Mouse (Mus musculus) MEL (cell line): ENCODE data around the gene Galnt9. TPM values are rescaled to one million over a fixed set of nuclear protein-coding genes. Genes with fewer than 3 reads are reported as not detected.
A peak's percentile ranks its signal among the peaks of the same experiment; 100 is the strongest.

Source experiments
- DNase-seq: peaks from one replicate; pipeline ENCODE4 v3.0.0; 2011; ENCODE audit warnings: low read depth, low spot score
- H3K27ac ChIP-seq: 2 replicates; pipeline ENCODE4 v1.5.1; 2012; ENCODE audit warnings: low read depth, mild to moderate bottlenecking, control low read depth, low read length, moderate library complexity; ENCODE audit not compliant: control insufficient read depth
- H3K27me3 ChIP-seq, 2 experiments: fragments of 150-350 bp in 1 of 2; sonication (generic) in 1 of 2; 2 replicates each; pipeline ENCODE4 v1.6.1; 2012; ENCODE audit warnings: low read length in 2 of 2, mild to moderate bottlenecking in 2 of 2, improper control_type of control experiment in 1 of 2, moderate library complexity in 1 of 2; ENCODE audit not compliant: insufficient read depth in 2 of 2, control insufficient read depth in 1 of 2
- H3K36me3 ChIP-seq, 2 experiments: 2 replicates each; pipeline ENCODE4 v1.6.1; 2012 to 2014; ENCODE audit warnings: low read length in 2 of 2, improper control_type of control experiment in 1 of 2, inconsistent platforms in 1 of 2, mild to moderate bottlenecking in 1 of 2; ENCODE audit not compliant: insufficient read depth in 2 of 2, control insufficient read depth in 1 of 2
- H3K4me1 ChIP-seq, 2 experiments: fragments of 150-350 bp in 1 of 2; sonication (generic) in 1 of 2; 2 replicates each; pipeline ENCODE4 v1.6.1; 2012; ENCODE audit warnings: low read length in 2 of 2, improper control_type of control experiment in 1 of 2, mild to moderate bottlenecking in 1 of 2; ENCODE audit not compliant: insufficient read depth in 2 of 2, control insufficient read depth in 1 of 2
- H3K4me3 ChIP-seq, 2 experiments: fragments of 150-350 bp in 1 of 2; sonication (generic) in 1 of 2; 2 replicates each; pipeline ENCODE4 v1.5.1; 2012; ENCODE audit warnings: low read depth in 2 of 2, low read length in 2 of 2, mild to moderate bottlenecking in 2 of 2, moderate library complexity in 2 of 2, control low read depth in 1 of 2, improper control_type of control experiment in 1 of 2; ENCODE audit not compliant: control insufficient read depth in 1 of 2, insufficient read depth in 1 of 2
- H3K79me2 ChIP-seq: 2 replicates; pipeline ENCODE4 v1.6.1; 2012; ENCODE audit warnings: mild to moderate bottlenecking, low read length, moderate library complexity; ENCODE audit not compliant: control insufficient read depth, poor library complexity, insufficient read depth
- H3K9ac ChIP-seq: 2 replicates; pipeline ENCODE4 v1.6.1; 2012; ENCODE audit warnings: low read depth, mild to moderate bottlenecking, control low read depth, low read length, moderate library complexity; ENCODE audit not compliant: control insufficient read depth, poor library complexity, severe bottlenecking
- H3K9me3 ChIP-seq: fragments of 150-350 bp; sonication (generic); replicated peaks from 2 replicates; pipeline ENCODE4 v1.6.1; 2012; ENCODE audit warnings: mild to moderate bottlenecking, low read length, improper control_type of control experiment, moderate library complexity; ENCODE audit not compliant: insufficient read depth
- CHD2 ChIP-seq: IDR thresholded peaks from 2 replicates; pipeline ENCODE4 v1.6.1; 2011; ENCODE audit warnings: low read length, improper control_type of control experiment
- E2F4 ChIP-seq: IDR thresholded peaks from 2 replicates; pipeline ENCODE4 v1.6.1; 2011; ENCODE audit warnings: low read depth, low read length, improper control_type of control experiment, borderline replicate concordance
- ELF1 ChIP-seq: IDR thresholded peaks from 2 replicates; pipeline ENCODE4 v1.6.1; 2014; ENCODE audit warnings: low read depth, mild to moderate bottlenecking, inconsistent platforms, low read length, improper control_type of control experiment, moderate library complexity
- EP300 ChIP-seq, 2 experiments: IDR thresholded peaks; 2 replicates each; pipeline ENCODE4 v1.6.1; 2011; ENCODE audit warnings: improper control_type of control experiment in 2 of 2, low read length in 2 of 2, low read depth in 1 of 2, mild to moderate bottlenecking in 1 of 2
- ETS1 ChIP-seq: IDR thresholded peaks from 2 replicates; pipeline ENCODE4 v1.6.1; 2012; ENCODE audit warnings: low read depth, mild to moderate bottlenecking, inconsistent platforms, low read length, improper control_type of control experiment, moderate library complexity
- GABPA ChIP-seq: IDR thresholded peaks from 2 replicates; pipeline ENCODE4 v1.6.1; 2012; ENCODE audit warnings: low read depth, mild to moderate bottlenecking, inconsistent platforms, low read length, improper control_type of control experiment, moderate library complexity
- GATA1 ChIP-seq: IDR thresholded peaks from 2 replicates; pipeline ENCODE4 v1.6.1; 2011; ENCODE audit warnings: low read depth, low read length, improper control_type of control experiment
- JUND ChIP-seq: IDR thresholded peaks from 2 replicates; pipeline ENCODE4 v1.6.1; 2011; ENCODE audit warnings: low read depth, mild to moderate bottlenecking, improper control_type of control experiment, low read length
- KAT2A ChIP-seq: conservative IDR thresholded peaks from 2 replicates; pipeline ENCODE4 v1.6.1; 2012; ENCODE audit warnings: low read depth, low read length, improper control_type of control experiment, inconsistent platforms
- MAX ChIP-seq: IDR thresholded peaks from 2 replicates; pipeline ENCODE4 v1.6.1; 2011; ENCODE audit warnings: low read length, improper control_type of control experiment
- MAZ ChIP-seq: IDR thresholded peaks from 2 replicates; pipeline ENCODE4 v1.6.1; 2012; ENCODE audit warnings: low read depth, mild to moderate bottlenecking, inconsistent platforms, low read length, improper control_type of control experiment
- MEF2A ChIP-seq: IDR thresholded peaks from 2 replicates; pipeline ENCODE4 v1.6.1; 2014; ENCODE audit warnings: low read depth, mild to moderate bottlenecking, inconsistent platforms, low read length, improper control_type of control experiment; ENCODE audit not compliant: poor library complexity, insufficient replicate concordance, severe bottlenecking; ENCODE audit errors: extremely low read depth
- MXI1 ChIP-seq: IDR thresholded peaks from 2 replicates; pipeline ENCODE4 v1.6.1; 2011; ENCODE audit warnings: mild to moderate bottlenecking, low read depth, low read length, improper control_type of control experiment
- MYC ChIP-seq: IDR thresholded peaks from 2 replicates; pipeline ENCODE4 v1.6.1; 2011; ENCODE audit warnings: low read depth, mild to moderate bottlenecking, low read length, improper control_type of control experiment, moderate library complexity
- NELFE ChIP-seq: IDR thresholded peaks from 2 replicates; pipeline ENCODE4 v1.6.1; 2011; ENCODE audit warnings: low read depth, low read length, improper control_type of control experiment
- NRF1 ChIP-seq: IDR thresholded peaks from 2 replicates; pipeline ENCODE4 v1.6.1; 2014; ENCODE audit warnings: low read depth, mild to moderate bottlenecking, inconsistent platforms, low read length, improper control_type of control experiment, moderate library complexity; ENCODE audit not compliant: poor library complexity, insufficient read depth, severe bottlenecking
- POLR2AphosphoS2 ChIP-seq: IDR thresholded peaks from 2 replicates; pipeline ENCODE4 v1.6.1; 2011; ENCODE audit warnings: low read length, improper control_type of control experiment
- SIN3A ChIP-seq: IDR thresholded peaks from 2 replicates; pipeline ENCODE4 v1.6.1; 2012; ENCODE audit warnings: low read length, improper control_type of control experiment, inconsistent platforms
- TAL1 ChIP-seq: IDR thresholded peaks from 2 replicates; pipeline ENCODE4 v1.6.1; 2012; ENCODE audit warnings: mild to moderate bottlenecking, inconsistent platforms, low read length, moderate library complexity, mixed read lengths
- UBTF ChIP-seq: IDR thresholded peaks from 2 replicates; pipeline ENCODE4 v1.6.1; 2012; ENCODE audit warnings: low read depth, mild to moderate bottlenecking, inconsistent platforms, low read length, improper control_type of control experiment, moderate library complexity, borderline replicate concordance; ENCODE audit not compliant: insufficient read depth
- USF2 ChIP-seq, 2 experiments: IDR thresholded peaks; 2 replicates each; pipeline ENCODE4 v1.6.1; 2011 to 2012; ENCODE audit warnings: improper control_type of control experiment in 2 of 2, low read length in 2 of 2, borderline replicate concordance in 1 of 2, inconsistent platforms in 1 of 2, low read depth in 1 of 2, mild to moderate bottlenecking in 1 of 2; ENCODE audit not compliant: insufficient read depth in 1 of 2
- ZKSCAN1 ChIP-seq: IDR thresholded peaks from 2 replicates; pipeline ENCODE4 v1.6.1; 2012; ENCODE audit warnings: low read depth, mild to moderate bottlenecking, inconsistent platforms, low read length, improper control_type of control experiment, moderate library complexity
- polyA plus RNA-seq, 2 experiments: library from polyadenylated mRNA; stranded (reverse) in 1 of 2; unstranded in 1 of 2; fragments of >175 nt in 1 of 2; fragments of >200 nt in 1 of 2; gene quantifications; 2 replicates each; pipeline versions ENCODE4 v1.2.1 to v1.2.4; 2012; ENCODE audit warnings: low replicate concordance in 2 of 2, low read depth in 1 of 2; ENCODE audit not compliant: insufficient read length in 2 of 2, insufficient read depth in 1 of 2, missing spikeins in 1 of 2
- total RNA-seq: library from RNA; depleted of rRNA; stranded (reverse); fragments of 300-350 nt; gene quantifications from 2 replicates; pipeline ENCODE4 v1.2.3, GENCODE M21; 2012

Gene Galnt9
- total and polyA plus RNA-seq, 3 experiments: 0.23 to 0.99 TPM; not detected in 1

DNA sequence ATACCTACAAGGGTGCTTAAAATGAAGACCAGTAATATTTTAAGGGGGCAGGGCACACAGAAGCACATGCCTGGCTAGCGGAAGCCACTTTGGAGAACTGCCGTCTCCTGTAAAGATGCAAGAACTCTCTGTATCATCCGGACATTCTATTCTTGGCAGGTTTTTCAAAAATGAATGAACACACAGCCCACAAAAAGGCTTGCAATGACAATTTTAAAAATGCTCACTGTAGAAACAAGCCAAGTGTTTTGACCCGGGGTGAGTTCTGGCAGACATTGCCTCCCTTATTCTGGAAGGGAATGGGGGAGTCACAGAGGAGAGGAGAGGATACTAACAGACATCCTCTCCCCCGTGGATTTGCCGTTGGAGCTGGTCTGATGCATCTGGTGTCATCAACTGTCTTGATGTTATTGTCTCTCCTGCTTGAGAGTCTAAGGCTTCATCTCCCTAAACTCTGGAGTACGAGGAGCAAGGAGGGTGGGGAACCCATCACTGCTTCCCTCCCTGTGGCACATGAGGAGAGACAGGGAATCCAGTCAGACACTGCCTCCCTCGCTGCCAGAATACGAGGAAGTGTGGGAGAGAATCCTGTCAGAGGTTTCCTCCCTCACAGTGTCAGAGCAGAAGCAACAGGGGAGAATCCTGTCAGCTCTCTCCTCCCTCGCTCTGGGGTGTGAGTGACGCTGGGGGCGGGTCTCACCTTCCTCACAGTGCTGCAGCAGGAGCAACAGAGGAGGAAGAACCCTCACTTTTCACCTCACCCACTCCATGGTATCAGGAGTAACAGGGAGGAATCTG, 54.3 kb downstream of the Galnt9 start:
- Histone ChIP-seq H3K79me2 (no peaks in the 10 kb centered on the region), H3K27ac (no peak overlapping the region), H3K9me3 (no peaks in the 10 kb centered on the region), H3K36me3 (peaks cover 0 to 24% of the 10 kb centered on the region in 2 experiments; a peak in 2 of 4 replicates), H3K9ac (peak overlapping the region; percentile 18; the same call in 1 of the 2 replicates), H3K4me3 (no peak overlapping the region), H3K4me1 (peaks cover 4 to 46% of the 10 kb centered on the region in 2 experiments), H3K27me3 (no peaks in the 10 kb centered on the region)
- TF ChIP-seq MAX (0 out of 2 replicates have a peak, but pooled peaks have one; percentile 31), MAZ (no peak), GATA1 (no peak)
- peak; percentile 71 for DNase-seq

DNA sequence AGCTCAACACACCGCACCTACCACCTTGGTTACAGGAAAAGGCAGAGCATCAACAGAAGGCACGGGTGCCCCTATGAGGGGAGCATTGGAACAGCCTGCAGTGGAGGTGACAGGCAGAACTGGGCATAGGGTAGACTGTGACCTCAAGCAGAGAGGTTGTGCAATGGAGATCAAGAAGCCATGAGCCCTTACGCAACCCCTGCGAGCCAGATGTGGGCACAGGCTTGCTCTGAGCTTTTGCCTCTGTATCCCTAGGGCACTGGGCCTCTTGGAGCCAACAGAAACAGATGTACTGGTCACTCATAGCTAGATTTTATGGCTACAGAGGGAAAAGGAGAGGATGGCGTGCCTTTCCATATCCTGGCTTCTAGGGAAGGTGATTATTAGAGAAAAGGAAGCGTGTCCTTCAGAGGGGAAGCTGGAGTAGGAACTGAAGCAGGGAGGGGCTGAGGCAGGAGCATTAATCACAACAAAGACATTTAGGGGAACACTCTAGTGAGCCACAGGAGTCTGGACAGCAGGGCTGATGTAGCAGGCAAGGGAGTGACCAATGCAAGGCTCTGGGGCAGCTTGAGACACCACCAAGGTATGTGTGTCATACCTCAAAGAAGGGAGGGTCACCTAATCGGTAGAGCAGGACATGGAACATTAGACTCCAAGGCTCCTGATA, 59.0 kb downstream of the Galnt9 start:
- H3K9ac ChIP-seq: no peak overlapping the region
- H3K4me3 ChIP-seq: no peak overlapping the region
- H3K79me2 ChIP-seq: no peaks in the 10 kb centered on the region
- TF ChIP-seq MXI1 (no peak), ELF1 (no peak), GABPA (no peak), USF2 (IDR thresholded peaks at IDR 0.05; ENCODE audit: borderline replicate concordance in 1 of 2, insufficient read depth in 1 of 2, low read depth in 1 of 2, low read length in 2 of 2) (no peak), NRF1 (no peak), JUND (no peak), ETS1 (no peak)
- peaks cover 0 to 7% of the 10 kb centered on the region in 2 experiments; a peak in 2 of 4 replicates for H3K36me3 ChIP-seq
- no peaks in the 10 kb centered on the region for H3K27me3 ChIP-seq
- no peak for DNase-seq
- peaks cover 0 to 25% of the 10 kb centered on the region in 2 experiments; a peak in 3 of 4 replicates for H3K4me1 ChIP-seq
- H3K27ac ChIP-seq: no peak overlapping the region
- no peaks in the 10 kb centered on the region for H3K9me3 ChIP-seq

DNA sequence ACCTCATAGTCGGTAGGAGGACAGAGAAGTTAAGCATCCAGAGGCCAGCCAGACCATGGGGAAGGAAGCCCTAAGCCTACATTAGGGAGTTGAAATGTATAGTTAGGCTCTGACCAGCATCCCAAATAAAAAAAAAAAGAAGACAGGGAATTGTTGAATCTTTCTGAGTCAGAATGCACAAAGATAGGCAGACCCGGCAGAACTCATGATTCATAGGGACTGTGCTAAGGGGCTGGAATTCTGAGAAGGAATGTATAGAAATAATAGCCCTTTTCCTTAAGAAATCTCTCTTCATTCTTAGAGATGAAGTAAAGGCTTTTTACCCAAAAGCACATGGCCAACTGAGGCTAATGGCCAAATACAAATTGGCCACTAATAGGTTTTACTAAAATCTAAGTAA, 60.2 kb downstream of the Galnt9 start:
- Histone ChIP-seq H3K36me3 (peaks cover 0 to 16% of the 10 kb centered on the region in 2 experiments; a peak in 2 of 4 replicates), H3K9ac (no peak overlapping the region), H3K27ac (no peak overlapping the region), H3K4me1 (peaks cover 2 to 26% of the 10 kb centered on the region in 2 experiments), H3K27me3 (no peaks in the 10 kb centered on the region), H3K4me3 (no peak overlapping the region), H3K79me2 (no peaks in the 10 kb centered on the region), H3K9me3 (no peaks in the 10 kb centered on the region)
- no peak for TF ChIP-seq NELFE
- no peak for TF ChIP-seq ZKSCAN1
- no peak for TF ChIP-seq CHD2
- TF ChIP-seq GABPA: no peak
- no peak for TF ChIP-seq MEF2A
- TF ChIP-seq TAL1: no peak
- TF ChIP-seq ETS1: no peak
- no peak for TF ChIP-seq EP300 (IDR thresholded peaks at IDR 0.05; ENCODE audit: low read depth in 1 of 2, low read length in 2 of 2)
- no peak for TF ChIP-seq MAX
- no peak for TF ChIP-seq E2F4
- TF ChIP-seq POLR2AphosphoS2: no peak
- no peak for TF ChIP-seq GATA1
- no peak for TF ChIP-seq JUND
- TF ChIP-seq MYC: no peak
- TF ChIP-seq UBTF: no peak
- no peak for TF ChIP-seq MXI1
- no peak for TF ChIP-seq NRF1
- no peak for TF ChIP-seq KAT2A
- no peak for TF ChIP-seq SIN3A
- no peak for DNase-seq
